Mouse (Mus musculus): ENCODE measurements around the gene Gm21294. TPM values are rescaled to one million over a fixed set of nuclear protein-coding genes. Genes with fewer than 3 reads are reported as not detected.
"Not testable (repeated sequence)": the region's sequence is repeated elsewhere in the genome, so short reads cannot be mapped to it uniquely, and the experiment has no call there.

Gm21294 gene
- not detected in 2 replicates for polyA plus RNA-seq (2014; fragmentation: Nextera tagmentation; extraction: Ambion mirVana)

DNA sequence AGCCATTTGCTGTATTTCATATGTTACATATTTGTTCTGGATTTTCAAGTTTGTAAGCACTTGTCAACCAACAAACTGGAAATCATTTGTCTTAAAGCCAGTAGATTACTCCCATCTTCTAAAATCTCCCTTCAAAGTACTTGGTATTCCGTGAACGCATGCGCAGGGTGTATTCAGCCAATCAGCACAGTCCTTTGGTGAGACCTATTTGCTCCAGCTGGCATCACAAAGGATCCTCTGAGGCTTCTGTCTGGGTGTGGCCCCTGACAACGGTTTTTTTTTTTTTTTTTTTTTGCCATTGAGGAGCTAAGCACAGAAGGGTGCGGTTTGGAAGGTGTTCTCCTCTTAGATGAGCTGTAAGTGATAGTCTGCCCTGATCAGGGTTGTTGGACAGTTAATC lies at the start of gene Gm21294:
Gene Gm21294, plus strand, starts transcription at position 301 of the 400 bp plus-strand sequence.
- H3K9me3 ChIP-seq (ENCODE audit: control insufficient read depth, low read length); ATAC-seq (ENCODE audit: low FRiP score, low TSS enrichment); H3K4me2 ChIP-seq (replicated peaks; ENCODE audit: low read depth, low read length); H3K36me3 ChIP-seq (ENCODE audit: control insufficient read depth, insufficient read depth, low read length); H3K9ac ChIP-seq (ENCODE audit: low read depth, low read length); H3K27me3 ChIP-seq (ENCODE audit: control insufficient read depth, insufficient read depth, low read length); H3K4me1 ChIP-seq (ENCODE audit: control insufficient read depth, insufficient read depth, low read length); H3K27ac ChIP-seq (ENCODE audit: low read depth, low read length); H3K4me3 ChIP-seq (ENCODE audit: low read length): not testable (repeated sequence)
- WGBS = no CpG with 5 or more reads among the region's 5 CpGs

DNA sequence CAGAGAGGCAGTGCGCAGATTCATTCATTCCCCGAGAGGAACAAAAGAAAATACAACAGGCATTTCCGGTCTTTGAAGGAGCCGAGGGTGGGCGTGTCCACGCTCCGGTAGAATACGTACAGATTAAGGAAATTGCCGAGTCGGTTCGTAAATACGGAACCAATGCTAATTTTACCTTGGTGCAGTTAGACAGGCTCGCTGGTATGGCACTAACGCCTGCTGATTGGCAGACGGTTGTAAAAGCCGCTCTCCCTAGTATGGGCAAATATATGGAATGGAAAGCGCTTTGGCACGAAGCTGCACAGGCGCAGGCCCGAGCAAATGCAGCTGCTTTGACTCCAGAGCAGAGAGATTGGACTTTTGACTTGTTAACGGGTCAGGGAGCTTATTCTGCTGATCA lies 73.6 kb downstream of the Gm21294 start:
- H3K27me3 ChIP-seq (ENCODE audit: control insufficient read depth, insufficient read depth, low read length); H3K36me3 ChIP-seq (ENCODE audit: control insufficient read depth, insufficient read depth, low read length); H3K27ac ChIP-seq (ENCODE audit: low read depth, low read length); H3K4me3 ChIP-seq (ENCODE audit: low read length); H3K4me1 ChIP-seq (ENCODE audit: control insufficient read depth, insufficient read depth, low read length); H3K4me2 ChIP-seq (replicated peaks; ENCODE audit: low read depth, low read length); ATAC-seq (ENCODE audit: low FRiP score, low TSS enrichment); H3K9me3 ChIP-seq (ENCODE audit: control insufficient read depth, low read length); H3K9ac ChIP-seq (ENCODE audit: low read depth, low read length): not testable (repeated sequence)
- no CpG with 5 or more reads among the region's 21 CpGs for WGBS

Data from kidney, embryonic 14.5 days (tissue).